Mouse (Mus musculus): Measurements from ENCODE around the gene Sh3pxd2a. TPM values are rescaled to one million over a fixed set of nuclear protein-coding genes. Genes with fewer than 3 reads are reported as not detected.

Gene Sh3pxd2a
- polyA plus RNA-seq, 1 experiment from 2014 or later, result 7.4 TPM

GRCm38 (mm10) chr19:47498942-47499341 is 34.7 kb upstream of the Sh3pxd2a start:
- H3K4me2 ChIP-seq (ENCODE audit: low read depth, low read length), result no peak overlapping the region
- no peaks in the 10 kb centered on the region for H3K27me3 ChIP-seq (ENCODE audit: control insufficient read depth, insufficient read depth, low read length)
- H3K4me3 ChIP-seq (ENCODE audit: low read depth, low read length), result no peak overlapping the region
- H3K9ac ChIP-seq (replicated peaks; ENCODE audit: low read length), result 0 out of 2 replicates have a peak overlapping the region, but pooled peaks have one; percentile 6
- no peak; the same call in 1 of the 2 replicates for ATAC-seq (replicated peaks; ENCODE audit: insufficient number of reproducible peaks, low FRiP score, low TSS enrichment, low read depth)
- peak; percentile 71 for DNase-seq (ENCODE audit: low spot score)
- 32% methylated on average over 4 of the region's 4 CpGs for WGBS
- H3K27ac ChIP-seq (replicated peaks; ENCODE audit: low read depth, low read length), result peak overlapping the region; percentile 59; the same call in 1 of the 2 replicates
- no peaks in the 10 kb centered on the region for H3K36me3 ChIP-seq (replicated peaks; ENCODE audit: control insufficient read depth, insufficient read depth, low read depth, low read length)
- H3K4me1 ChIP-seq (ENCODE audit: control insufficient read depth, insufficient read depth, low read length), result peaks cover 4% of the 10 kb centered on the region; the same call in 1 of the 2 replicates
- no peaks in the 10 kb centered on the region for H3K9me3 ChIP-seq (replicated peaks; ENCODE audit: control insufficient read depth, low read length)

GRCm38 (mm10) chr19:47497736-47498135 is 33.5 kb upstream of the Sh3pxd2a start:
- ATAC-seq (replicated peaks; ENCODE audit: insufficient number of reproducible peaks, low FRiP score, low TSS enrichment, low read depth) (no peak), DNase-seq (ENCODE audit: low spot score) (no peak)
- Histone ChIP-seq H3K9ac (replicated peaks; ENCODE audit: low read length) (no peak overlapping the region), H3K4me3 (ENCODE audit: low read depth, low read length) (no peak overlapping the region), H3K27ac (replicated peaks; ENCODE audit: low read depth, low read length) (no peak overlapping the region), H3K4me2 (ENCODE audit: low read depth, low read length) (no peak overlapping the region), H3K36me3 (replicated peaks; ENCODE audit: control insufficient read depth, insufficient read depth, low read depth, low read length) (no peaks in the 10 kb centered on the region), H3K27me3 (ENCODE audit: control insufficient read depth, insufficient read depth, low read length) (no peaks in the 10 kb centered on the region), H3K4me1 (ENCODE audit: control insufficient read depth, insufficient read depth, low read length) (peaks cover 4% of the 10 kb centered on the region; the same call in 1 of the 2 replicates), H3K9me3 (replicated peaks; ENCODE audit: control insufficient read depth, low read length) (no peaks in the 10 kb centered on the region)
- WGBS, result 93% methylated on average over 6 of the region's 6 CpGs

- no peak overlapping the region for H3K4me3 ChIP-seq (ENCODE audit: low read depth, low read length)
- no peak overlapping the region for H3K4me2 ChIP-seq (ENCODE audit: low read depth, low read length)
- H3K27me3 ChIP-seq (ENCODE audit: control insufficient read depth, insufficient read depth, low read length), result no peaks in the 10 kb centered on the region
- ATAC-seq (replicated peaks; ENCODE audit: insufficient number of reproducible peaks, low FRiP score, low TSS enrichment, low read depth) (no peak), DNase-seq (ENCODE audit: low spot score) (no peak)
- no peaks in the 10 kb centered on the region for H3K9me3 ChIP-seq (replicated peaks; ENCODE audit: control insufficient read depth, low read length)
- WGBS, result 85% methylated on average over 9 of the region's 9 CpGs
- peaks cover 4% of the 10 kb centered on the region; the same call in 1 of the 2 replicates for H3K4me1 ChIP-seq (ENCODE audit: control insufficient read depth, insufficient read depth, low read length)
- no peak overlapping the region for H3K9ac ChIP-seq (replicated peaks; ENCODE audit: low read length)
- H3K36me3 ChIP-seq (replicated peaks; ENCODE audit: control insufficient read depth, insufficient read depth, low read depth, low read length), result no peaks in the 10 kb centered on the region
- H3K27ac ChIP-seq (replicated peaks; ENCODE audit: low read depth, low read length), result no peak overlapping the region
Measured at GRCm38 (mm10) chr19:47497313-47497712, 33.1 kb upstream of the Sh3pxd2a start.

- H3K36me3 ChIP-seq (replicated peaks; ENCODE audit: control insufficient read depth, insufficient read depth, low read depth, low read length), result no peaks in the 10 kb centered on the region
- ATAC-seq (replicated peaks; ENCODE audit: insufficient number of reproducible peaks, low FRiP score, low TSS enrichment, low read depth) (peak; percentile 41; the same call in 1 of the 2 replicates), DNase-seq (ENCODE audit: low spot score) (no peak)
- H3K4me2 ChIP-seq (ENCODE audit: low read depth, low read length), result no peak overlapping the region
- 64% methylated on average over 23 of the region's 23 CpGs for WGBS
- no peaks in the 10 kb centered on the region for H3K4me1 ChIP-seq (ENCODE audit: control insufficient read depth, insufficient read depth, low read length)
- 0 out of 2 replicates have a peak overlapping the region, but pooled peaks have one; percentile 6 for H3K27ac ChIP-seq (replicated peaks; ENCODE audit: low read depth, low read length)
- no peak overlapping the region for H3K9ac ChIP-seq (replicated peaks; ENCODE audit: low read length)
- H3K9me3 ChIP-seq (replicated peaks; ENCODE audit: control insufficient read depth, low read length), result no peaks in the 10 kb centered on the region
- H3K4me3 ChIP-seq (ENCODE audit: low read depth, low read length), result no peak overlapping the region
- no peaks in the 10 kb centered on the region for H3K27me3 ChIP-seq (ENCODE audit: control insufficient read depth, insufficient read depth, low read length)
Measured at GRCm38 (mm10) chr19:47493017-47493997, 29.1 kb upstream of the Sh3pxd2a start.

- WGBS, result 75% methylated on average over 6 of the region's 6 CpGs
- DNase-seq (ENCODE audit: low spot score), result no peak
- H3K27ac ChIP-seq (replicated peaks; ENCODE audit: low read depth, low read length), result no peak overlapping the region
- no peaks in the 10 kb centered on the region for H3K36me3 ChIP-seq (replicated peaks; ENCODE audit: control insufficient read depth, insufficient read depth, low read depth, low read length)
- H3K4me3 ChIP-seq (ENCODE audit: low read depth, low read length), result no peak overlapping the region
- H3K27me3 ChIP-seq (ENCODE audit: control insufficient read depth, insufficient read depth, low read length), result no peaks in the 10 kb centered on the region
- no peak for ATAC-seq (replicated peaks; ENCODE audit: insufficient number of reproducible peaks, low FRiP score, low TSS enrichment, low read depth)
- no peak overlapping the region for H3K4me2 ChIP-seq (ENCODE audit: low read depth, low read length)
- no peak overlapping the region for H3K9ac ChIP-seq (replicated peaks; ENCODE audit: low read length)
- no peaks in the 10 kb centered on the region for H3K4me1 ChIP-seq (ENCODE audit: control insufficient read depth, insufficient read depth, low read length)
- H3K9me3 ChIP-seq (replicated peaks; ENCODE audit: control insufficient read depth, low read length), result no peaks in the 10 kb centered on the region
Measured at GRCm38 (mm10) chr19:47492422-47492821, 28.2 kb upstream of the Sh3pxd2a start.

- no peak overlapping the region for H3K4me3 ChIP-seq (ENCODE audit: low read depth, low read length)
- no peak overlapping the region for H3K4me2 ChIP-seq (ENCODE audit: low read depth, low read length)
- DNase-seq (ENCODE audit: low spot score) (no peak), ATAC-seq (replicated peaks; ENCODE audit: insufficient number of reproducible peaks, low FRiP score, low TSS enrichment, low read depth) (no peak)
- H3K36me3 ChIP-seq (replicated peaks; ENCODE audit: control insufficient read depth, insufficient read depth, low read depth, low read length), result no peaks in the 10 kb centered on the region
- H3K27ac ChIP-seq (replicated peaks; ENCODE audit: low read depth, low read length), result no peak overlapping the region
- no peaks in the 10 kb centered on the region for H3K27me3 ChIP-seq (ENCODE audit: control insufficient read depth, insufficient read depth, low read length)
- WGBS, result 83% methylated on average over 2 of the region's 2 CpGs
- no peak overlapping the region for H3K9ac ChIP-seq (replicated peaks; ENCODE audit: low read length)
- H3K4me1 ChIP-seq (ENCODE audit: control insufficient read depth, insufficient read depth, low read length), result no peaks in the 10 kb centered on the region
- no peaks in the 10 kb centered on the region for H3K9me3 ChIP-seq (replicated peaks; ENCODE audit: control insufficient read depth, low read length)
Measured at GRCm38 (mm10) chr19:47491853-47492252, 27.7 kb upstream of the Sh3pxd2a start.

GRCm38 (mm10) chr19:47489233-47489632 is 25.0 kb upstream of the Sh3pxd2a start:
- Histone ChIP-seq H3K9me3 (replicated peaks; ENCODE audit: control insufficient read depth, low read length) (no peaks in the 10 kb centered on the region), H3K4me3 (ENCODE audit: low read depth, low read length) (no peak overlapping the region), H3K27me3 (ENCODE audit: control insufficient read depth, insufficient read depth, low read length) (no peaks in the 10 kb centered on the region), H3K4me2 (ENCODE audit: low read depth, low read length) (no peak overlapping the region), H3K4me1 (ENCODE audit: control insufficient read depth, insufficient read depth, low read length) (no peaks in the 10 kb centered on the region), H3K36me3 (replicated peaks; ENCODE audit: control insufficient read depth, insufficient read depth, low read depth, low read length) (no peaks in the 10 kb centered on the region), H3K9ac (replicated peaks; ENCODE audit: low read length) (no peak overlapping the region), H3K27ac (replicated peaks; ENCODE audit: low read depth, low read length) (no peak overlapping the region)
- ATAC-seq (replicated peaks; ENCODE audit: insufficient number of reproducible peaks, low FRiP score, low TSS enrichment, low read depth), result no peak
- DNase-seq (ENCODE audit: low spot score), result no peak
- WGBS, result 85% methylated on average over 3 of the region's 3 CpGs

- Histone ChIP-seq H3K4me2 (ENCODE audit: low read depth, low read length) (no peak overlapping the region), H3K4me1 (ENCODE audit: control insufficient read depth, insufficient read depth, low read length) (no peaks in the 10 kb centered on the region), H3K36me3 (replicated peaks; ENCODE audit: control insufficient read depth, insufficient read depth, low read depth, low read length) (no peaks in the 10 kb centered on the region), H3K27ac (replicated peaks; ENCODE audit: low read depth, low read length) (no peak overlapping the region), H3K9me3 (replicated peaks; ENCODE audit: control insufficient read depth, low read length) (no peaks in the 10 kb centered on the region), H3K4me3 (ENCODE audit: low read depth, low read length) (no peak overlapping the region), H3K9ac (replicated peaks; ENCODE audit: low read length) (no peak overlapping the region), H3K27me3 (ENCODE audit: control insufficient read depth, insufficient read depth, low read length) (no peaks in the 10 kb centered on the region)
- peak; percentile 45 for DNase-seq (ENCODE audit: low spot score)
- WGBS, result 32% methylated on average over 4 of the region's 4 CpGs
- ATAC-seq (replicated peaks; ENCODE audit: insufficient number of reproducible peaks, low FRiP score, low TSS enrichment, low read depth), result no peak
Measured at GRCm38 (mm10) chr19:47488250-47488649, 24.0 kb upstream of the Sh3pxd2a start.

Data from embryonic facial prominence, embryonic 11.5 days (tissue).